Mouse (Mus musculus) C2C12 (cell line): ENCODE data around the gene Wnt6. TPM values are rescaled to one million over a fixed set of nuclear protein-coding genes. Genes with fewer than 3 reads are reported as not detected.

Source experiments
- H3K27me3 ChIP-seq: one replicate; pipeline ENCODE4 v1.6.1; 2011; ENCODE audit not compliant: control insufficient read depth, insufficient read depth, insufficient read length
- H3K36me3 ChIP-seq: one replicate; pipeline ENCODE4 v1.6.1; 2011; ENCODE audit not compliant: control insufficient read depth, insufficient read depth
- H3K4me3 ChIP-seq: one replicate; pipeline ENCODE4 v1.5.1; 2011; ENCODE audit warnings: mild to moderate bottlenecking, control low read depth; ENCODE audit not compliant: poor library complexity, insufficient read depth, severe bottlenecking
- H3K79me2 ChIP-seq: one replicate; pipeline ENCODE4 v1.6.1; 2011; ENCODE audit not compliant: control insufficient read depth, insufficient read depth
- H3K79me3 ChIP-seq: one replicate; pipeline ENCODE4 v1.6.1; 2011; ENCODE audit warnings: low read depth, control low read depth
- H3ac ChIP-seq: one replicate; pipeline ENCODE3; 2011; ENCODE audit warnings: low read depth; ENCODE audit not compliant: control insufficient read depth, insufficient read length
- CEBPB ChIP-seq: IDR thresholded peaks from one replicate; pipeline ENCODE4 v1.6.1; 2011; ENCODE audit warnings: low read depth, mild to moderate bottlenecking, control low read depth, moderate library complexity
- CTCF ChIP-seq: IDR thresholded peaks from one replicate; pipeline ENCODE4 v1.5.1; 2011; ENCODE audit not compliant: control insufficient read depth, insufficient read depth, insufficient read length
- FOSL1 ChIP-seq: IDR thresholded peaks from one replicate; pipeline ENCODE4 v1.8.0; 2011; ENCODE audit warnings: mild to moderate bottlenecking, low read length; ENCODE audit not compliant: poor library complexity, insufficient read depth, severe bottlenecking
- MAX ChIP-seq: IDR thresholded peaks from one replicate; pipeline ENCODE4 v1.6.1; 2011; ENCODE audit warnings: mild to moderate bottlenecking, control low read depth
- MYOD1 ChIP-seq: IDR thresholded peaks from one replicate; pipeline ENCODE4 v1.6.1; 2011; ENCODE audit warnings: low read depth; ENCODE audit not compliant: control insufficient read depth, insufficient read length
- MYOG ChIP-seq: IDR thresholded peaks from one replicate; pipeline ENCODE4 v1.6.1; 2011; ENCODE audit not compliant: control insufficient read depth, insufficient read length; ENCODE audit errors: extremely low read depth
- USF1 ChIP-seq: IDR thresholded peaks from one replicate; pipeline ENCODE4 v1.6.1; 2011; ENCODE audit warnings: low read depth, mild to moderate bottlenecking, control low read depth, moderate library complexity
- long read RNA-seq, 2 experiments: library from polyadenylated mRNA; unstranded; transcript quantifications; one replicate each; pipeline ENCODE4 v2.0.0; 2019 to 2020
- polyA plus RNA-seq: library from polyadenylated mRNA; unstranded; fragments of >200 nt; fragmentation: generic; extraction: Trizol; gene quantifications from one replicate; pipeline ENCODE4 v1.2.1, GENCODE M21; 2012; ENCODE audit warnings: missing spikeins

The Wnt6 gene
- polyA plus RNA-seq = 3.0 TPM
- long read RNA-seq, experiment 1, partial matches to known transcripts = 0 of 1 reads
- long read RNA-seq, experiment 1, other reads (novel, unspliced or antisense) = 0 of 1 reads
- long read RNA-seq, experiment 2 = 0 reads

DNA sequence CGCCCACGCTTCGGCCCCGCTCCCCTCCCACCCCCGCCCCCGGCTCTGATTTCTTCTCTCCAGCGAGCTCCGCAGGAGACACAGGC lies at the start of gene Wnt6:
Wnt6 (plus strand) TSS at position 48 of the 86 bp plus-strand sequence.
- no peaks in the 10 kb centered on the region for H3K79me3 ChIP-seq
- no peak within 1 kb of the TSS for H3K4me3 ChIP-seq
- peaks cover 16% of the 10 kb centered on the region for H3K27me3 ChIP-seq
- no peaks in the 10 kb centered on the region for H3K36me3 ChIP-seq
- TF ChIP-seq MAX = no peak
- TF ChIP-seq CTCF = no peak
- TF ChIP-seq FOSL1 = no peak
- no peak for TF ChIP-seq MYOD1
- TF ChIP-seq MYOG = no peak
- no peak for TF ChIP-seq USF1
- TF ChIP-seq CEBPB = no peak
- peak within 1 kb of the TSS; percentile 55 for H3ac ChIP-seq
- H3K79me2 ChIP-seq = no peaks in the 10 kb centered on the region

DNA sequence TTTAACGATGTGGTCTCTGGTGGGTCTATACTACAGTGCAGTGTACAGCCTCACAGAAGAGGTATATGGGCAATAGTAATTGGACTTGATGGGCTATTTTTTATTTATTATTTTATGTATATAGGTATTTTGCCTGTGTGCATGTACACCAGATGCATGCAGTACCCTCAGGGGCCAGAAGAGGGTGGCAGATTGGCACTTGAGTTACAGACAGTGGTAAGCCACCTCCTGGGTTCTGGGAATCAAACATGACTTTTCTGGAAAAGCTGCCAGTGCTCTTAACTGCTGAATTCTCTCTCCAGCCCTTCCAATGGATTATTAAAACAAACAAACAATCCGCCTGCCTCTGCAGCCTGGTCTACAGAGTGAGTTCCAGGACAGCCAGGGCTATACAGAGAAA lies 47.9 kb upstream of the Wnt6 start:
- no peaks in the 10 kb centered on the region for H3K27me3 ChIP-seq
- H3K79me2 ChIP-seq = no peaks in the 10 kb centered on the region
- TF ChIP-seq CTCF (no peak), CEBPB (no peak), MYOD1 (no peak), USF1 (no peak), MYOG (no peak), FOSL1 (no peak), MAX (no peak)
- H3K79me3 ChIP-seq = no peaks in the 10 kb centered on the region
- no peak overlapping the region for H3K4me3 ChIP-seq
- no peak overlapping the region for H3ac ChIP-seq
- H3K36me3 ChIP-seq = no peaks in the 10 kb centered on the region

DNA sequence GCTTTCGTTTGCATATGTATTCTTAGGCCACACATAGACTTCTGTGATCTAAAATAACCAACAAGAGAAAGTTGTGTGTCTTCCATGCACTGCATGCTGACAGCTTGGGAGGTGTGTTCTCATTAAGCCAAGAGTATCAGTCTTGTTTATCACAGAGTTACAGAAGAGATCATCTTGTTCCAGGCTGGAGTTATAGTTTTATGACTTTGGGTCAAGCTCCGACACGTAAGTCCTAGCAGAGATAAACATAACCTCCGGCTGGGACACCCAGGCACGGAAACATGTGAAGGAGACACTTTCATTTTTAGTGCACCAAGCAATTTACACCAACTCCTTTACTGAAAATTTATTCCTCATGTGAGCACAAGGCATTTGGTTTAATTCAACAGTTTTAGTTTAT lies 45.6 kb upstream of the Wnt6 start:
- Histone ChIP-seq H3ac (no peak overlapping the region), H3K27me3 (no peaks in the 10 kb centered on the region), H3K79me3 (no peaks in the 10 kb centered on the region), H3K4me3 (no peak overlapping the region), H3K79me2 (no peaks in the 10 kb centered on the region), H3K36me3 (no peaks in the 10 kb centered on the region)
- TF ChIP-seq MYOD1 (no peak), CTCF (no peak), CEBPB (no peak), MAX (no peak), FOSL1 (no peak)

DNA sequence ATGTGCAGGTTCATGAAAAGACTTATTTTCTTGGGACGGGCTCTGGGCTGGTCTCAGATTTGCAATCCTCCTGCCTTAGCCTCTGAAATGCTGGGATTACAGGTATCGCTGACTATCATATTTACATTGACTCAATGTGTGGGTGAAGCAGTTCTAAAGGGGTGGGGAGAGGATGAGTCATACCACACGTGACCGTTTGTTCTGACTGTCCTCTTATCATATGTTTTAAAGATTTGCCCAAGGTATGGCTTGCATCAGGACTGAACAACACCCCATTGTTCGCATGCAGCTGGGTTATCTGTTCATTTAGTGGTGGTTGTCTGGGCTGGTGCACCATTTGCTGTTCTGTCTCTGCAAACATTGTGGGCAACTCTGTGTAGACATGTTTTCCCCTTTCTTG lies 45.0 kb upstream of the Wnt6 start:
- no peak for TF ChIP-seq MAX
- peak; percentile 90 for TF ChIP-seq USF1
- Histone ChIP-seq H3K79me3 (no peaks in the 10 kb centered on the region), H3K36me3 (no peaks in the 10 kb centered on the region), H3ac (no peak overlapping the region), H3K27me3 (no peaks in the 10 kb centered on the region), H3K79me2 (no peaks in the 10 kb centered on the region), H3K4me3 (no peak overlapping the region)

DNA sequence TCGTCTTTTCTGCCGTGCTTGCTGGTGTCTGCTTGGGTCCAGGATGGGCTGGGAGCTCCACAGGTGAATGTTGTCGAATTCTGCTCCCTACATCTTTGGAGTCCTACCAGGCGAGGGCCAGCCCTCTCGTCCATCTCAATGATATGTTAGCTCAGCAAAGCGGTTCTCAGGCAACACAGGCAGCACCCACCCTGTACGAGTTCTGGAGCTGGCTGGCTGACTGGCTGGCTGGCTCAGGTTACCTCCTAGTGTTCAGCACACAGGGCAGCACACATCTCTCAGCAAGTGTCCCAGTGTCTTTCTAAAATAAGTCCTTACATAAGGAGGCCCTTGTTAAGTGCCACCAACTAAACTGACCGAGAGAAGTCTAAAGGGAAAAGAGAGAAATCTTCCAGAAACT lies 43.2 kb upstream of the Wnt6 start:
- Histone ChIP-seq H3K27me3 (no peaks in the 10 kb centered on the region), H3K79me2 (no peaks in the 10 kb centered on the region), H3K36me3 (no peaks in the 10 kb centered on the region), H3K79me3 (no peaks in the 10 kb centered on the region), H3K4me3 (no peak overlapping the region), H3ac (no peak overlapping the region)
- no peak for TF ChIP-seq USF1
- no peak for TF ChIP-seq CTCF
- TF ChIP-seq FOSL1 = no peak
- no peak for TF ChIP-seq MAX
- no peak for TF ChIP-seq MYOG
- no peak for TF ChIP-seq CEBPB
- TF ChIP-seq MYOD1 = no peak

DNA sequence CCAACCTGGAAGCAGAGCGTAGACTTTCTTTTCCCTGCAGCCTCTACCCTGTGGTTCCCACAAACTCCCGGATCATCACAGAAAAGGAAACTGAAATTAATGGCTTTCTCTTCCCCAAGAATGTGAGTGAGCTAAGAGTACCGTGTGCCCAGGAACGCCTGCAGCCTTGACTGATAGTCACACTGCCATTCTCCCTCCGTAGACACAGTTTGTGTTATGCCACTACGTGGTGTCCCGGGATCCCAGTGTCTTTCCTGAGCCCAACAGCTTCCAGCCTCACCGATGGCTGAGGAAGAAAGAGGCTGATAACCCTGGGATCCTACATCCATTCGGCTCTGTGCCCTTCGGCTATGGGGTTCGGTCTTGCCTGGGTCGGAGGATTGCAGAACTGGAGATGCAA lies 34.7 kb upstream of the Wnt6 start:
- Histone ChIP-seq H3K36me3 (no peaks in the 10 kb centered on the region), H3K4me3 (no peak overlapping the region)
- TF ChIP-seq CTCF (no peak), MAX (no peak), MYOD1 (no peak), MYOG (no peak), FOSL1 (no peak), CEBPB (no peak), USF1 (no peak)

More for the DNA sequence above, 34.7 kb upstream of the Wnt6 start:
- no peaks in the 10 kb centered on the region for H3K79me3 ChIP-seq
- H3K79me2 ChIP-seq = no peaks in the 10 kb centered on the region
- H3ac ChIP-seq = no peak overlapping the region
- H3K27me3 ChIP-seq = peaks cover 7% of the 10 kb centered on the region
